Mouse (Mus musculus) ovary, postnatal 10 days (tissue): Measurements from ENCODE around the gene Lmx1a.
A peak's percentile ranks its signal among the peaks of the same experiment; 100 is the strongest.

Experiments
- DNase-seq: peaks from one replicate; pipeline ENCODE4 v3.0.0; 2022; ENCODE audit warnings: low spot score

The Lmx1a gene

DNA sequence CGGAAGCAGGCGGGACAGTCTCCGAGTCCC, at the start of gene Lmx1a:
Gene Lmx1a (plus strand): TSS at position 6 of the 30 bp plus-strand sequence.
- no peak for DNase-seq

DNA sequence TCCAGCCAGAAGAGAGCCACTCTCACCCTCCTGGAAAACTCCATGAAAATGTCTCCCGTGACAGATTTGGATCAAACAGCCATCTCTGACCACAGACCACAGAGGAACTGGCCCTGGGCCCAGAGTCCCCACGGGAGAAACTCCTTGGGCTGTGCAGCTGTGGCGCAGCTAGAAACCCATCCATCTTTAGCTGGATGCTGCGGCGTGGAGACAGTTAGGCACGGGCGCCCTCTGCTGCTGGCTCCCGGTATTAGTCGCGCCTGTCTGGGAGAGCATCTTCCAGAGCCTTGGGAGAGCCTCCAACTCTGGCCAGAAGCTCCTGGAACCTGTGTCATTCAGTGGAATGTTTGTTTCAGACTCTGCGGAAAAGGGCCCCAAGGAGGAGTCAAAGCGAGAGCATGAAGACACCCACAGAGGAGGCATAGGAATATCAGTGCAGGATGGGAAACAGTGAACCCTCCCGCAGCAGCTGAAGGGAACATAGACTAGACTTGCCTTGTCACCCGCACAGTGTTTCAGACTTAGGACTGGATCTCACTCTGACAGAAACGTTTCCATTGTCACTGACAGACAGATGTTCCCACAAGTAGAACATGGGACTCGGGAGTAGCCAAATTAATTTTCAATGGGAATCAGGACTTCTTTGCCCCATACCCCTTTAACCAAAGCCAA, 44.0 kb upstream of the Lmx1a start:
- peak; percentile 79 for DNase-seq

DNA sequence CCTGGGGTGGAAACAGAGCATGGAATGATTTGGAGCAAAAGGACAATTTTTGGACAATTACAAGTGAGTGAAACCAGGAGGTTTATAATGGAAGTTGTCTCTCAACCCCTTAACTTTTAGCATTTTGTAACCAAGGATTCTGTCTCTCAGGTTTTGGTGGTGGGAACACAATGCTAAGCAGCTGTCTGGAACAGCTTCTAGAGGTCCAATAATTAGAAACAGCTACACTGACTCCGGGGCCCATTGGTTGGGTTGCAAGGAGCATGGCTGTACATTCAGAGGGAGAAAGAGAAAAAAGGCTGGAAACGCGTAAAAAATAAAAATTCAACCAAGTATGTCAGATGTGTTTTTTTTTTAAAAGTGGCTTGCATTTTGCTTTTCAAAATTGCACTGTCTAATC, 40.4 kb upstream of the Lmx1a start:
- DNase-seq, result no peak

GRCm38 (mm10) chr1:167649122-167649633, 39.9 kb upstream of the Lmx1a start:
- DNase-seq, result no peak

DNA sequence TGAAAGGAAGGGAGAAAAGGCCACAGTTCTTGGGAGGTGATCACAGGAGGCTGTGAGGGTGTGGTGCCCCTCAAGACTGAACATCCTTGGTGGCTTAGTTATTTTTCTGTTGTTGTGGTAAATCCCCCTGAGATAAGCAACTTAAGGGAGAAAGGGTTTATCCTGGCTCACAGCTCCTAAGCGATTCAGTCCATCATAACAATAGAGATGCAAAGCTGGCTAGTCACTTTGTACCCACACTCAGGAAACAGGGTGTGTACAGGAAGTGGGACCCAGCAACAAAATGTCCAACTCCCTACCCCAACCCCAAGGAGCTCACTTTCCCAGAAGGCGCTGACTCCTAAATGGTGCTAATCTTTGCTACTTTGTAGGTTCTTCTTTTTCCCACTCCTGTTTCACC, 36.7 kb upstream of the Lmx1a start:
- no peak for DNase-seq

DNA sequence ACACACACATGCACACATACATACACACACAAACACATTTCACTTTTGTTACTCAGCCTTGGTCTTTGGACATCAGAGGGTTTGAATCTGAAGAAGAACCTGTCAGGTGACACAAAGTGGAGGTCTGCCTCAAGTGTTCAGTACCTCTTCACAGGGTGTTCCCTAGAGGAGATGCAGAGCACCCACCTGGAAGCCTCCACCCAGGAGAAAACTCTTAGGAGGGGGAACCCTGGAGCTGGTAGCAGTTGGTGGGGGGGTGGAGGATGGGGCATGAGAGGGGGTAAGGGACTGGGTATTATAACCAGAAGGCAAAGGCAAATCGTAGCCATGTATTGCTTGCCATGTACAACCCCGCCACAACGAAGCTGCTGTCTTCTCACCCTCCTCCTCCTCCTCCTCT, 30.0 kb upstream of the Lmx1a start:
- DNase-seq, result no peak

DNA sequence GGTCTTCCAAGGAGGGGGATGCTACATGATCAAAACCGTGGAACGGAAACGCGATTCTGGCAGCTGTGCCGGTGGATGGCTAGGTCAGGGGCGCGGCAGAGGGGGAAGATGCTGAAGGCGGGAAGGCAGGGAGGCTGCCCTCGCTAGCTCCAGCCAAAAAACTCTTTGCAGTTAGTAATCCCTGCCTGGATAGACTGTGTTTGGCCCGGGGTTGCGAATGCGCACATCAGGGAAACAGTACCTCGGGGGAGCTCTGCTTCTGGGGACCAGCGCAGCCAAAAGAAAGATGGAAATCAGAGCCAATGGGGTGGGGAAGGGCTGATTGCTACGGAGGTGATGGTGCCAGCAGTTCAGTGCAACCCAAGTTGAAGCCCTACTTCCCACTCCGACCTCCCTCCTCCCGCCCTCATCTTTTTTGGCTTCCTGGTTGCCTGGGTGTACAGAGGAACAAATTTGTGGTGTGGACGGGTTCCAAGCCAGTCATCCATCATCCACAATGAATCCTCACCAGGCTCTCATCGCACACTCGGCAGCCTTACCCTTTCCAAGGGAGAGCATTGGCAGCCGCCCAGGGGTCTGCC, 28.4 kb upstream of the Lmx1a start:
- peak; percentile 16 for DNase-seq

DNA sequence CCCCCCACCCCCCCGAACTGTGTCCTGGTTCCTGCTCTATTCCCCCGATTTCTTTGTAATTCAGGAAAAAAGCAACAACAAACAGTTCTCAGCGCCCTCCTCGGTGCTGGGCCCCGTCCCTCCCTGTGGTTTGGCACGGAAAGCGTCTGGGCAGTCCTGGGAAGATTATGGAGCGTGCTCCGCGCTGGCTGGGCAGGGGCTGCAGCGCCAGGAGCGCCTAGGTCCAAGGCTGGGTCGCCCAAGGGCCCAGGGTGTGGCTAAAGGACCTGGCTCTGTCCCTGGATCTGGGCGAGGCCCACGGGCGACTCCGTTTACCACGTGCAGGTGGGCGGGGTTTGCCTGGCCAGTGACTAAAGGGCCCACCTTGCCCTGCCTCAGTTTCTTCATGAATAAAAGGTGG, 27.9 kb upstream of the Lmx1a start:
- peak; percentile 11 for DNase-seq

DNA sequence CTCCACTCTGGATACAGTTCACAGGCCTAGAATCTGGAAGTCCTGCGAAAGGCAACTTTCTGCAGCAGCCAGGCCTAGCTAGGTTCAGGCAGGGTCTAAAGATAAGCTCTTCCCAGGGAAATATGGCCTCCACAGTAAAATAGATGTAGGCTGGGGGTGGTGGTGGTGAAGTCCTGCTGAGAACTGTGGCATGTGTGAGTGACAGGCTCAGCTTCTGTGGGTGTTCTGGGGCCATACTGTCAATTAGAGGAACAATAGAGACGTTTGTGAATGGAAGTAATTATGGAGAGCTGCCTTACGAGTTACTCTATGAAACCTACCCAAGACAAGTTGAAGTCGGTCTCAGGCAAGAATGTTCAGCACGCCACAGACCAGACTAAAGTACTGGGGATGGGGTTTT, 25.9 kb upstream of the Lmx1a start:
- DNase-seq, result no peak

DNA sequence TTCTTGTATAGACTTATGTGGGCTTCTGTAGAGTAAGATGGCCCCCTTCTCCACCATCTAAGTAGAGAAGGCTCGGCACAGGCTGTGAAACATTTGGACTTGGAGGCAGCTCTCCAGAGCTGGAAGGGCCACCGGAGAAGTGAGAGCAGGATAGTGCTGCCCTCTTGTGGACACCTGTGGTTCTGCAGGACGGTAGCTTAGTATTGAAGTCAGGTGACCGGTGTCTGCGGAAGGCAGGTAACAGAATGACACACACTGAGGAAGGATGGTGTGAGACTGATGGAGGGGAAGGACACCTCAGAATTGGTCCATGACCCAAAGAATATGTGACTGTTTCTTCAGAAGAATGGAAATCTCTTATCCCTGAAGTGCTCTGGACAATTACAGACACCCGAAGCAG, 19.2 kb upstream of the Lmx1a start:
- DNase-seq, result no peak

- no peak for DNase-seq
Measured at GRCm38 (mm10) chr1:167672433-167672987, 16.5 kb upstream of the Lmx1a start.

DNA sequence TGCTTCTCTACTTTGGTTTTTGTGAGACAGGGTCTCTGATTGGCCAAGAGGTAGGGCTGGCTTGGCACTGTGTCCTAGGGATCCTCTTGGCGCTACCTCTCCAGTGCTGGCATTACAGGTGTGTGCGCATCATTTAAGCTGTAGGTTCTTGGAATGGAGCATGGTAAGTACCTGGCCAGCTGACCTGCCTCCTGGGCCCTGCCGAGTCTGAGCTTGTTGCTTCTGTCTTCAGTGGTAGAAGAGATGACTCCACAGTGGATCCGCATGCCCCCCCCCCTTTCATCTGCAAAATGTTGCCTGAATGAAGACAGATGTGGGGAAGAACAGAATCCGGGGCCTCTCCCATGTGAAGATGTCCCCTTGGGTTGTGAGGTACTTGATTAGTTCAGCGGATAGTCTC, 10.0 kb upstream of the Lmx1a start:
- DNase-seq, result no peak

DNA sequence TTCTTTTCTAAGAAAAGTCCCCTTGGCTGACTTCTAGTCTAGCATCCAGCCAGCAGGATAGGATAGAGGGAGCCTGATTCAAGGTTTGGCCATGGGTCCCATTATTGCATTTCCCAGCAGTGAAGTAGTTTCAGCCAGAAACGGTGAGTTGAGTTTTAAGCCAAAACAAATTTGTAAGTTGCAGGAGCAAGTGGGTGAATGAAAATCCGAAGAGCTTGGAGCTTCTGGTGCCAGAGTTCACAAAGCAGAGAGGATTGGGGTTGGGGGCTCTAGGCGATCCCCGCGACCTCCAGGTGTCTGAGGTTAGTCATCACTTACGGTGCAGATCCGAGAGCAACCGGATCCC, 1.1 kb upstream of the Lmx1a start:
- no peak for DNase-seq

DNA sequence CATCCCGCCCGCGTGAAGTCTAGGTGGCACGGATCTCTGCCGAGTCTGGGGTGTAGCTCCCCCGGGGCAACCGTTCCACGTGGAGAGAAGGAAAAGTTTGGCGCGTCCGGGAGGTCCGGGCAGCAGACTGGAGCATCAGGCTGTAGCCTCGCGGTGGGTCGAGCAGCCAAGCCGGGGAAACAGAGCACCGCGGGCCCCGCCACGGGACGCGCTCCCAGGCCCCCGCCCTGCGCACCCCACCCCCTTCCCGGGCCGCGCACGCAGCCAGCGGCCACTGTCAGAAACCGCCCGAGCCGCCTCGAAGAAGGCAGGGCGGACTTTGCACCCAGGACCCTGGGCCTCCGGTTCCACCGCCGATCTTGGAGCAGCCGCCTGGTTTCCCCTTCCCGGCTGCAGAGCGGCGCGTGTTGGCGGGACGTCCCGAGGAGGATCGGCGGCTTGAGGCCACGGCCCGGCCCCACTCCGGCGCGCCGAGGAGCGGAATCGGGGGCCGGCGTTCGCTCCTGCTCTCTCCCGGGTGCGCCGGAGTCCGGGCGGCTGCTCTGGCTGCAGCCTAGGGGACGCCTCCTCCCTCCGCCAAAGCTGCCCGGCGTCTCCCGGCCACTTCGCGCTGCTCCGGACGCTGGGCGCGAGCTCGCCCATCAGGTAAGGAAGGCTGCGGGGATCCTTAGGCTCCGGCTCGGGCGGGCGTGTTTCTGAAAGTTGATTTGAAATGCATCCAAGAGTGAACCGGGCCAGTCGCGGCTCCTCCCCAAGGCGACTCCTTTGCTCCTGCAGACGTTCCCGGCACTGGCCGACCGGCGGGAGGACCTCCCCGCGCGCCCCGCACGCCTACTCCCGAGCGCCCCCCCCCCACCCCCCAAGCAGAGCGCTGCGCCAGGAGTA, 448 bp upstream of the Lmx1a start:
- no peak for DNase-seq

- no peak for DNase-seq
Measured at GRCm38 (mm10) chr1:167689262-167690137, 463 bp downstream of the Lmx1a start.

DNA sequence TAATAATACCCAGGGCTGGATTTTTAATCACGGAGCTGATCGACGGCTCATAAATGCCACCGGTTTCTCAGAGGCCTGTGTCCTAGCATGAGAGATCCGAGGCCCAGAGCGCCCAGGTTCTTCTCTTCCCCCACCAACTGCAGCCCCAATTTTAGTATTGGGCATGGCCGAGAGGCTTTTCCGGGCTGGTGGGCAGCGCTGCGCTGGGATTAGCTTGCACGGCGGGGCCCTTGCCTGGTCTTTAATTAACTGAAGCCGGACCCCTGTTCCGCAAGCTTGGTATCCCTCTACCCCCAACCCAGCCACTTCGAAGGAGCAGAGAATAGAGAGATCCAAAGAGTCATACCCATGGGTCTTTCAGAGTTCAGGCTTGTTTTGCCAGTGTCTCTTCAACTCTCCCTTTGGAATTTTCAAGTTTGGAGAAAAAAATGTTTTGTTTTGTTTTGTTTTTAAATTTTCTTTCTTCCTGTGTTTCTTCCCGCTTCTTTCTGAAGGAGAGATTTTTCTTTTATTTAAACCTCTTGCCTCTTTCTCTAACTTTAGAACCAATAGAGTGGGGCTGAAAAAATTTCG, 1.2 kb downstream of the Lmx1a start:
- DNase-seq, result no peak

DNA sequence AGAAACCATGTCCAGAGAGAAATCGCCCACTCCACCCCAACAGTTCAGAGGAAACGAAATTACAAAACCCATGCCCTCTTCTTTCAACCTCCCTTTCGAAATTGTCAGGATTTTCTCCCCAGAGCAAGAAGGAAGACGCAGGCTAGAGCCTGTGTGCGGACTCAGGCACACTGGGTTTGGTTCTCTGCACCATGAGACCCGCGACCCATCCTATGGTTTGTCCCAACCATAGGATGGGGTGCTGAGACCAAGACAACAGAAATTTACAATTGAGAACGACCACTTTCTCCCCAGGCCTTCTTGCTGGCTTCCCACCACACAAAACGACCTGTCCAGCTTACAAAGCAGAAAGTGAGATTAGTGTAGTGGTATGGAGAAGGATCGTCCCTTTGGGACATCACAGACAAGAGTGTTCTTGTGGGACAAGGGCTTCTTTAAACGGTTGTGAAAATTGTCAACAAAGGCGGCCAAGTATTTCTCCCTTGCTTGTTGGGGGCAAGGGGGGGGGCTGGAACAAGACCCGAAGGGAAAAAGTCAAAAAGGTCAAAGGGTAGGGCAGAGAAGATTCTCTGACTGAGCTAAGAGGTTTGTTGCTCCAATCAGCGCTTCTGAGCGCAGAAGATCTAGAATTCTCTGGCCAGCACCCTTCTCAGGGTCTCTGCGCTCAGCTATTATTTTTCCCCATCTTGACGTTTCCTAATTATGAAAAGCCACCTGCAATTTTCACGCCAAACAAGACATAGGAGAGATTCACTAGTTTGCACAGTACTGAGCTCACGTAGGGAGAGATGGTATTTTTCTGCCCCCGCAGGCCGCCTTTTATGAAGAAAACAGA, 1.9 kb downstream of the Lmx1a start:
- no peak for DNase-seq

- no peak for DNase-seq
Measured at GRCm38 (mm10) chr1:167691911-167692682, 3.1 kb downstream of the Lmx1a start.

DNA sequence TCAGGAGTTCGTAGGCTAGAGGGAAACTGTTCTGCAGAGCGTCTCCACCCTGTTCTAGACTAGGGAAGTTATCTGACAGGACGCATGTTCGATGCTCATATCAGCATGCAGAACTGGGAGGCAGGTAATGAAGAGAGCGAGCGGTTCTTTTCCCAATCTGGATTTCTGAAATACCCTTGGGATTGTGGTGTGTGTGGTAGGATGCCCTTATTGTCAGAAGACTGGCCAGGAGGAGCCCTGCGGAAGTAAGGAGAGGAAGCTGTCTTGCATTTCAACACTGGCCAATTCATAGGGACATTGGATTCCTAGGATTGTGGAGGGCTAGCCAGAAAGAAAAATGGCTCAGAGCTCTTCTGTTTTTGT, 3.6 kb downstream of the Lmx1a start:
- no peak for DNase-seq

- no peak for DNase-seq
Measured at GRCm38 (mm10) chr1:167693499-167694240, 4.6 kb downstream of the Lmx1a start.
